Mouse (Mus musculus) cortical plate, adult 2 months (tissue): ENCODE measurements around the gene Efcab12.

Experiments used
- CTCF ChIP-seq: fragments of 200-500 bp; IDR thresholded peaks from 2 replicates; pipeline ENCODE4 v1.5.1; 2011; ENCODE audit warnings: mild to moderate bottlenecking, control low read depth, low read length; ENCODE audit not compliant: insufficient read depth; ENCODE audit errors: extremely low read depth
- POLR2A ChIP-seq: fragments of 200-500 bp; IDR thresholded peaks from 2 replicates; pipeline ENCODE4 v1.6.1; 2011; ENCODE audit warnings: mild to moderate bottlenecking, low read length, control low read depth; ENCODE audit not compliant: insufficient read depth; ENCODE audit errors: extremely low read depth

GRCm38 (mm10) chr6:115773966-115774413 lies 64.2 kb downstream of the Efcab12 start:
- no peak for TF ChIP-seq CTCF
- TF ChIP-seq POLR2A = no peak
